Mouse (Mus musculus) stomach, embryonic 15.5 days (tissue): ENCODE measurements around the gene Klk8. TPM values are rescaled to one million over a fixed set of nuclear protein-coding genes. Genes with fewer than 3 reads are reported as not detected.

ENCODE experiments used
- ATAC-seq: fragments of 200-750 bp; cut with Nextera tagmentation; 2 replicates; pipeline ENCODE4 v1.8.0; 2017; ENCODE audit warnings: low read depth, moderate number of reproducible peaks, moderate TSS enrichment; ENCODE audit not compliant: insufficient read depth, low FRiP score
- H3K27ac ChIP-seq: fragments of 300-500 bp; sonication (generic); 2 replicates; pipeline ENCODE4 v1.5.1; 2015; ENCODE audit warnings: mild to moderate bottlenecking, inconsistent platforms
- H3K27me3 ChIP-seq: fragments of 300-500 bp; sonication (generic); replicated peaks from 2 replicates; pipeline ENCODE4 v1.6.1; 2015; ENCODE audit warnings: inconsistent platforms
- H3K36me3 ChIP-seq: fragments of 300-500 bp; sonication (generic); 2 replicates; pipeline ENCODE4 v1.6.1; 2015; ENCODE audit warnings: inconsistent platforms
- H3K4me1 ChIP-seq: fragments of 300-500 bp; sonication (generic); 2 replicates; pipeline ENCODE4 v1.6.1; 2015; ENCODE audit warnings: inconsistent platforms
- H3K4me2 ChIP-seq: fragments of 300-500 bp; sonication (generic); 2 replicates; pipeline ENCODE4 v1.6.1; 2015; ENCODE audit warnings: mild to moderate bottlenecking, inconsistent platforms
- H3K4me3 ChIP-seq: fragments of 300-500 bp; sonication (generic); replicated peaks from 2 replicates; pipeline ENCODE4 v1.5.1; 2015; ENCODE audit warnings: inconsistent platforms
- H3K9ac ChIP-seq: fragments of 300-500 bp; sonication (generic); 2 replicates; pipeline ENCODE4 v1.6.1; 2015; ENCODE audit warnings: inconsistent platforms
- H3K9me3 ChIP-seq: fragments of 300-500 bp; sonication (generic); 2 replicates; pipeline ENCODE4 v1.6.1; 2016; ENCODE audit warnings: inconsistent platforms
- WGBS: fragments of 180-500 bp; shearing (Covaris S2); methylation state at CpG from one replicate; pipeline ENCODE4 v1.1.7; 2015; 5-methylcytosine and 5-hydroxymethylcytosine counted together
- polyA plus RNA-seq: library from polyadenylated mRNA; unstranded; fragments of >200 nt; fragmentation: Nextera tagmentation; extraction: Ambion mirVana; gene quantifications from 2 replicates; pipeline ENCODE4 v1.2.1, GENCODE M21; 2015

Klk8 gene
- polyA plus RNA-seq, 1 experiment from 2014 or later: 24.5 TPM

DNA sequence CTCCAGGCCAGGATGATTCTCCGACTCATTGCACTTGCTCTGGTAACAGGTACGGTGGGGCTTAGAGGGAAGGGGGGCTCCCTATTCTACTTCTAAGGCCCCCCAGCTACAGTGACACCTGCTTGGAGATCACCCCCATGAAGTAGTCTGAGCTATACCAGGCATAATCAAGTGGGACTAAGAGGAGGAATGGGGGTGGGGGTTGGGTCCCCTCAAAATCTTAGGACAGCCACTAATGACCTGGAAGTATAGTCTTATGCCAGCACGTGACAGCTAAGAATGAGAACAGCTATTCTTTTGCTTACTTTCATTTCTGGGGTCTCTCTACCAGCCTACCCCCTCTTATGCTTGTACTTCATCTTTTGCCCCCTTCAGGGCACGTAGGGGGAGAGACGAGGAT, 20.9 kb upstream of the Klk8 start:
- H3K9ac ChIP-seq: no peak overlapping the region
- H3K27ac ChIP-seq: no peak overlapping the region
- no peak overlapping the region for H3K4me2 ChIP-seq
- H3K4me3 ChIP-seq: no peak overlapping the region
- no peak for ATAC-seq
- no peaks in the 10 kb centered on the region for H3K9me3 ChIP-seq
- H3K27me3 ChIP-seq: no peaks in the 10 kb centered on the region
- 86% methylated on average over 5 of the region's 5 CpGs for WGBS
- no peaks in the 10 kb centered on the region for H3K36me3 ChIP-seq
- no peaks in the 10 kb centered on the region for H3K4me1 ChIP-seq

DNA sequence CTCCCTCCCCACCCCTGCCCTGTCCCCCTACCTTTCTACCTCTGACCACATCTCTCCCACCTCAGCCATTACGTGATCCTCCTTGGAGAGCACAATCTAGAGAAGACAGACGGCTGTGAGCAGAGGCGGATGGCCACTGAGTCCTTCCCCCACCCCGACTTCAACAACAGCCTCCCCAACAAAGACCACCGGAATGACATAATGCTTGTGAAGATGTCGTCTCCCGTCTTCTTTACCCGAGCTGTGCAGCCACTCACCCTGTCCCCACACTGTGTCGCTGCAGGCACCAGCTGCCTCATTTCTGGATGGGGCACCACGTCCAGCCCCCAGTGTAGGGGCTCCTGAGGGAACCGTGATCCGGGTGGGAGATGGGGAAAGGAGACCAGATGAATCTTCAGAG, 20.0 kb upstream of the Klk8 start:
- Histone ChIP-seq H3K4me3 (no peak overlapping the region), H3K27me3 (no peaks in the 10 kb centered on the region), H3K4me2 (no peak overlapping the region), H3K9me3 (no peaks in the 10 kb centered on the region), H3K4me1 (0 out of 2 replicates have a peak, but pooled peaks cover 3% of the 10 kb centered on the region), H3K36me3 (no peaks in the 10 kb centered on the region), H3K9ac (no peak overlapping the region), H3K27ac (no peak overlapping the region)
- no peak for ATAC-seq
- WGBS: 87% methylated on average over 12 of the region's 12 CpGs

- Histone ChIP-seq H3K4me1 (peaks cover 7% of the 10 kb centered on the region; the same call in 1 of the 2 replicates), H3K9ac (no peak overlapping the region), H3K36me3 (no peaks in the 10 kb centered on the region), H3K27ac (no peak overlapping the region), H3K9me3 (no peaks in the 10 kb centered on the region), H3K27me3 (no peaks in the 10 kb centered on the region), H3K4me2 (no peak overlapping the region), H3K4me3 (no peak overlapping the region)
- 88% methylated on average over 10 of the region's 10 CpGs for WGBS
- ATAC-seq: no peak
Observed at GRCm38 (mm10) chr7:43778176-43778970, 19.0 kb upstream of the Klk8 start.

GRCm38 (mm10) chr7:43780241-43780640, 17.1 kb upstream of the Klk8 start:
- 55% methylated on average over 6 of the region's 6 CpGs for WGBS
- no peaks in the 10 kb centered on the region for H3K27me3 ChIP-seq
- no peak overlapping the region for H3K4me3 ChIP-seq
- H3K4me2 ChIP-seq: no peak overlapping the region
- no peaks in the 10 kb centered on the region for H3K36me3 ChIP-seq
- H3K4me1 ChIP-seq: peaks cover 7% of the 10 kb centered on the region; the same call in 1 of the 2 replicates
- H3K9ac ChIP-seq: no peak overlapping the region
- no peak for ATAC-seq
- no peaks in the 10 kb centered on the region for H3K9me3 ChIP-seq
- H3K27ac ChIP-seq: peak overlapping the region; percentile 37; the same call in 1 of the 2 replicates

GRCm38 (mm10) chr7:43780746-43781145, 16.6 kb upstream of the Klk8 start, which contains the start of gene Klk10:
Klk10 (plus strand) TSS chr7:43781035.
- 40% methylated on average over 5 of the region's 5 CpGs for WGBS
- H3K9me3 ChIP-seq: no peaks in the 10 kb centered on the region
- H3K4me1 ChIP-seq: peaks cover 7% of the 10 kb centered on the region; the same call in 1 of the 2 replicates
- H3K9ac ChIP-seq: no peak within 1 kb of the TSS
- H3K4me3 ChIP-seq: no peak within 1 kb of the TSS
- H3K27ac ChIP-seq: peak within 1 kb of the TSS; percentile 37; the same call in 1 of the 2 replicates
- no peak within 1 kb of the TSS for H3K4me2 ChIP-seq
- no peaks in the 10 kb centered on the region for H3K27me3 ChIP-seq
- no peak for ATAC-seq
- H3K36me3 ChIP-seq: no peaks in the 10 kb centered on the region

GRCm38 (mm10) chr7:43781541-43781940, 15.8 kb upstream of the Klk8 start:
- Histone ChIP-seq H3K36me3 (no peaks in the 10 kb centered on the region), H3K27me3 (no peaks in the 10 kb centered on the region), H3K4me1 (peaks cover 7% of the 10 kb centered on the region; the same call in 1 of the 2 replicates), H3K4me2 (no peak overlapping the region), H3K4me3 (no peak overlapping the region), H3K9me3 (no peaks in the 10 kb centered on the region), H3K27ac (no peak overlapping the region), H3K9ac (no peak overlapping the region)
- WGBS: 85% methylated on average over 11 of the region's 11 CpGs
- no peak for ATAC-seq

DNA sequence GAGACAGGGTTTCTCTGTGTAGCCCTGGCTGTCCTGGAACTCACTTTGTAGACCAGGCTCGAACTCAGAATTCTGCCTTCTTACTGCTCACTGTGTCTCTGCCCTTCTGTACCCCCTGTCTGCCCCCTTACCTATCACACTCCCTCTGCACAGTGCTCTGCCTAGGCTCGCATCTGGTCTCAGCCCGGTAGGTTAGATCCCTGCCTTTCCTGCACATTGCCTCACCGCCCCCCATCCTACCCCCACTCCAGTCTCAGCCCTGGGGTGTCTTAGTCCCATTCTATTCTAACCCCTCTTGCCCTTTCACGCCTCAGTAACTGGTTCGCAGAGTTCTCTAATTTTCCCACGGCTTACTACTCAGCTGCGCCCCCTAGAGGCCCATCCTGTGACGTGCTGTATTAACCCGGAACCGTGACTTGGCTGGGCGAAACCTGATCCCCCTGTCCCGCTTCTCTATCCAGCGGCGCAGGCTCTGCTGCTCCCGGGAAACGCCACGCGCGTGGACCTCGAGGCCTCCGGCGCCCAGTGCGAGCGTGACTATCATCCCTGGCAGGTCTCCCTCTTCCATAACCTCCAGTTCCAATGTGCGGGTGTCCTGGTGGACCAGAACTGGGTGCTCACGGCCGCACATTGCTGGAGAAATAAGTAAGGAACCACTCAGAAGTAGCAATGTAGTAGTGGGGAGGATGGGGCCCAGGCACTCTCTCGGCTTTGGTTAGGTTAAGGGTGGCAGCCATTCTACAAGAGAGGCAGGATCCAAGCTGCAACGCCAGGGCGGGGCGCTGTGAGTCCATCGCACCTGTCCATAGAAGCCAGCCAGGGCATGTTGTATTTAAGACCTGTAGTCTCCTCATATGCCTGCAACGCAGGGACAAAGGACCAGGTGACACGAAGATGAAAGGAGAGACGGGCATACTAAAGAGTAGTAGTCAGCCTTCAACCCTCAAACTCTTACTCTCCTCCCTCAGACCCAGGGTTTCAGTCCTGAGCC, 14.8 kb upstream of the Klk8 start:
- 7% methylated on average over 36 of the region's 36 CpGs for WGBS
- ATAC-seq: peak; percentile 72
- no peak overlapping the region for H3K9ac ChIP-seq

DNA sequence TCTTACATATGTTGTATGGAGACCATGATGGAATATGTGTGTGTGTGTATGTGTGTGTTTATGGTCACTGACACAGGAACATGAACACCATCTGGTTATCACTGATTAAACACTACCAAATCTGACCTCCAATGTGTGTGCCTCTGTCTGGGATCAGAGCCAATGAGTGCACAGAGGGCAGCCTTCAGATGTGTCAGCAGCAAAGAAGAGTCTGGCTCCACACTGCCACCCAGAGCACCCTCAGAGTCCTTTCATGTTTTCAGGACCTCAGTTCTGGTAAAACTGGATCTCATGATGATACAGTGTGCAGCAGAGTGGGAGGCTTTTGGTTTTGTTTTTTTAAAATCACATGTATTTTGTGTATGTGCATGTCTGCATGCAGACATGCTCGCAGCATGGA, 12.1 kb upstream of the Klk8 start:
- no peak overlapping the region for H3K4me3 ChIP-seq
- no peak overlapping the region for H3K4me2 ChIP-seq
- H3K4me1 ChIP-seq: peaks cover 7% of the 10 kb centered on the region; the same call in 1 of the 2 replicates
- no peaks in the 10 kb centered on the region for H3K36me3 ChIP-seq
- no peaks in the 10 kb centered on the region for H3K9me3 ChIP-seq
- ATAC-seq: peak; percentile 9; the same call in 1 of the 2 replicates
- H3K27ac ChIP-seq: no peak overlapping the region
- no peaks in the 10 kb centered on the region for H3K27me3 ChIP-seq
- WGBS: 81% methylated on average over 1 of the region's 1 CpGs
- H3K9ac ChIP-seq: no peak overlapping the region

More for the DNA sequence above, 14.8 kb upstream of the Klk8 start:
- H3K4me1 ChIP-seq: peaks cover 7% of the 10 kb centered on the region; the same call in 1 of the 2 replicates
- no peaks in the 10 kb centered on the region for H3K9me3 ChIP-seq
- H3K36me3 ChIP-seq: no peaks in the 10 kb centered on the region
- peak overlapping the region; percentile 61 for H3K4me2 ChIP-seq
- H3K27ac ChIP-seq: no peak overlapping the region
- no peaks in the 10 kb centered on the region for H3K27me3 ChIP-seq
- H3K4me3 ChIP-seq: peak overlapping the region; percentile 30

DNA sequence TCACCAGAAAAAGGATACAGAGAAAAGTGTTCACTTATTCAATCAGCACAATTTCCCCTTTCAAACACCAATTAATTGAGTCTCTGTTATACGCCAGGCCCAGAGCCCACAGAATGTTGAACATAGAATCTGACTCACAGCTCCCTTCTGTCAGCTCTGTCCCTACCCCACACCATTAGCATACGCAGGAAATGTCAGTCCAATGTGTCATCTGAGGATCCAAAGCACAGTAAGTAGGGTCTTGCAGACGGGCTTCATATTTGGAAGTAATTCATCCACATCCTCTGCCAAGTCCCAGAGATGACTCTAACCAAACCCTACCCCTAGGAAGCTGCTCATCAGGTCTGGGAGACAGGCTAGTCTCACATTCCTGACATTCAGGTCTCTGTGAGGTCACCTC, 9.3 kb upstream of the Klk8 start:
- Histone ChIP-seq H3K9ac (no peak overlapping the region), H3K4me3 (no peak overlapping the region), H3K9me3 (no peaks in the 10 kb centered on the region), H3K4me1 (no peaks in the 10 kb centered on the region), H3K27me3 (no peaks in the 10 kb centered on the region), H3K36me3 (no peaks in the 10 kb centered on the region), H3K4me2 (no peak overlapping the region), H3K27ac (no peak overlapping the region)
- no peak for ATAC-seq
- WGBS: 65% methylated on average over 3 of the region's 3 CpGs

DNA sequence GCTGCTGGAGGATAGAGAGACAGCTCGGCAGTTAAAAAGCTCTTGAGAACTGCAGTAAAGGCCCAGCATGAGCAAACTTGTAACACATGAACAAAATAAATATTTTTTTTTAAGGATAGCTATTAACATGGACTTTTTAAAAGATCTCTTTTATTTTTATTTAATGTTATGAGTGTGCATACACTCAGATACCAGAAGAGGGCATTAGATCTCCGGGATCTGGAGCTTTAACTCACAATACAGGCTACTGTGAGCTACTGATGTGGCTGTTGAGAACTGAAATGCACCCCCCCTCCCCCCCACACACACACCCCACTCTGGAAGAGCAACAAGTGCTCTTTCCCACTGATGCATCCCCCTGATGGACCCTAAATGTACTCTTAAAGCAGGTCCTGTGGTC, 8.1 kb upstream of the Klk8 start:
- Histone ChIP-seq H3K9ac (no peak overlapping the region), H3K9me3 (no peaks in the 10 kb centered on the region), H3K27me3 (no peaks in the 10 kb centered on the region), H3K27ac (no peak overlapping the region), H3K4me2 (no peak overlapping the region), H3K4me1 (no peaks in the 10 kb centered on the region), H3K4me3 (no peak overlapping the region), H3K36me3 (no peaks in the 10 kb centered on the region)
- no peak for ATAC-seq
- 57% methylated on average over 2 of the region's 2 CpGs for WGBS

DNA sequence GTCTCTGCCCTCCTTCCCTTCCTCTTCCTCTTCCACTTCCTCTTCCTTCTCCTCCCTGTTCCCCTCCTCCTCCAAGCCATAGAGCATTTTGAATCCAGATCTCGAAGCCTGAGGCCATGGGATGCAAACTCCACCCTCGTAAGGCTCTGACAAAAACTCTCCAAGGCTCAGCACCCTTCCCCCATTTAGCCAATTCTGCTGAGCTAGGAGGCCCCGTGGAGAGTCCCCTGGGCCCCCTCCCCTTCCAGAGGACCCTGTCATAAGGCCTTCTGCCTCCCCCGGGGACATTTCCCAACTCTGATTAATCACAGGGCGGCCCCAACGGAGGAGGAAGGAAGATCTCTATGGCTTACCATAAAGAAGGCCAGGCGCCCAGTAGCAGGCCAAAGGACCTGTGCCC, 5.8 kb upstream of the Klk8 start, which contains the start of gene Klk9:
Gene Klk9 (plus strand): TSS at position 301 of the 400 bp plus-strand sequence.
- Histone ChIP-seq H3K9ac (no peak within 1 kb of the TSS), H3K27ac (no peak within 1 kb of the TSS)
- WGBS: 66% methylated on average over 7 of the region's 7 CpGs

More for the DNA sequence above, 5.8 kb upstream of the Klk8 start, which contains the start of gene Klk9:
- H3K9me3 ChIP-seq: no peaks in the 10 kb centered on the region
- no peaks in the 10 kb centered on the region for H3K36me3 ChIP-seq
- ATAC-seq: no peak
- peaks cover 4% of the 10 kb centered on the region; the same call in 1 of the 2 replicates for H3K4me1 ChIP-seq
- 0 out of 2 replicates have a peak, but pooled peaks cover under 1% of the 10 kb centered on the region for H3K27me3 ChIP-seq
- H3K4me2 ChIP-seq: no peak within 1 kb of the TSS
- no peak within 1 kb of the TSS for H3K4me3 ChIP-seq
